Mouse (Mus musculus): ENCODE data around the gene Acot9. TPM values are rescaled to one million over a fixed set of nuclear protein-coding genes. Genes with fewer than 3 reads are reported as not detected.

Acot9 gene
- total RNA-seq, 2 experiments from 2014 or later: 28.8 to 30.1 TPM

Other genes starting within 250 kb of the Acot9 start
- not detected for gene Magea5, start 199.3 kb upstream of the Acot9 start, total RNA-seq (2021)
- not detected for gene Magea1, start 172.7 kb upstream of the Acot9 start, total RNA-seq (2021)
- gene Magea2, start 168.8 kb upstream of the Acot9 start, total RNA-seq (2021): not detected
- not detected for gene Cldn34b2, start 134.0 kb upstream of the Acot9 start, total RNA-seq (2021)
- gene Sat1, start 46.0 kb upstream of the Acot9 start, total RNA-seq (2021): 10 to 100 TPM; 40.9 to 41.6 TPM
- 10 to 100 TPM; 32.1 to 34.6 TPM for gene Prdx4, start 78.3 kb downstream of the Acot9 start, total RNA-seq (2021)